In the genomic region with DNA sequence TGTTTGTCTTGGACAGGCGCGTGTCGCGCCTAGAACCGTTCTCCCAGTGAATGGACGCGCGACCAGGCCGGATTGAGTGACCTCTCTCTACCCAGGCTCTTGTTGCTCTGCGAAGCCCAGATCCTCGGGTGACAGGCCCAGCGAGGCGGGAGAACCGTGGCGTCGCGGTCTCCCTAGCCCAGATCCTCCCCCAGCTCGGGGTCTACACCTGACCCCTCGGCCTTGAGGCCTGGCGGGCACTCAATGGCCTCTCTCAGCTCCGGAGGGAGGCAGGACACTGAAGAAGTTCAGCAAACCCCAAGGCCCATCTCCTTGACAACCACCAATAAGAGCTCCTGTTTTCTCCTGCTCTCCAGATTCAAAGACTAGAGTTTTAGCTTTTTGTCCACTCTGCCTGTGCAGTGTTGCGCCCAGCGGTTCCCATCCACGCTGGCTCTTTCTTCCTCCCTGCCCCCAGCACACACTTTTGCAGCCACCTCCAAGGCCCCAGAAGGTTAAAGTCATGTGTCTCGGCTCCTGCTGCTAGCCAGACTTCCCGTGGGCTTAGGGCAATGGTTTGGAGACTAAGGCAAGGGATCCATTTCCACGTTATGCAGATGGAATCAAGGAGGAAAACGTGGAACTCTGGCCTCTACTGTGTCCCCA, we compare ENCODE assay signal across 10 mouse cellular contexts. TPM values are rescaled to one million over a fixed set of nuclear protein-coding genes. Genes with fewer than 3 reads are reported as not detected.
DNase-seq lines count a peak whose midpoint lies in the region; ATAC-seq and TF ChIP-seq lines count a peak whose summit lies in the region.
"Had no signal": no experiment of that assay in that cellular context is flagged by ENCODE, and none has a peak within 500 bp of the region (broad histone marks: within the 10 kb centered on the region; RNA-seq: fewer than 3 reads in every experiment).

No protein-coding gene starts in this region.

- H3K9me3 ChIP-seq in heart, embryonic 11.5 days (replicated peaks; ENCODE audit: control insufficient read depth, low read length): no peaks in the 10 kb centered on the region
- H3K9me3 ChIP-seq in ES-E14 (ENCODE audit: control insufficient read depth, insufficient read depth, low read depth, low read length): no peaks in the 10 kb centered on the region
- H3K9me3 ChIP-seq in forebrain, embryonic 12.5 days: no peaks in the 10 kb centered on the region
- H3K9me3 ChIP-seq in limb, embryonic 14.5 days (ENCODE audit: control insufficient read depth, low read length): no peaks in the 10 kb centered on the region

- H3K9ac ChIP-seq in heart, embryonic 11.5 days (ENCODE audit: low read depth, low read length): no peak overlapping the region
- H3K9ac ChIP-seq in ES-E14 (ENCODE audit: insufficient read depth, low read depth, low read length, poor library complexity, severe bottlenecking): 0 out of 2 replicates have a peak overlapping the region, but pooled peaks have one; percentile 26
- H3K9ac ChIP-seq in forebrain, embryonic 12.5 days: 0 out of 2 replicates have a peak overlapping the region, but pooled peaks have one; percentile 33
- H3K9ac ChIP-seq in limb, embryonic 14.5 days (ENCODE audit: low read depth, low read length, severe bottlenecking): no peak overlapping the region

- no peak for ATAC-seq in heart, embryonic 11.5 days (replicated peaks; ENCODE audit: insufficient number of reproducible peaks, low FRiP score, low TSS enrichment)
- ATAC-seq in forebrain, embryonic 12.5 days (ENCODE audit: low FRiP score): peak; percentile 11; the same call in 1 of the 2 replicates
- ATAC-seq in limb, embryonic 14.5 days (ENCODE audit: low FRiP score, low read depth): no peak

- H3K27ac ChIP-seq in heart, embryonic 11.5 days (ENCODE audit: low read depth, low read length): no peak overlapping the region
- no peak overlapping the region for H3K27ac ChIP-seq in ES-E14 (ENCODE audit: insufficient read depth, low read depth, low read length, poor library complexity, severe bottlenecking)
- H3K27ac ChIP-seq in forebrain, embryonic 12.5 days: no peak overlapping the region
- no peak overlapping the region for H3K27ac ChIP-seq in limb, embryonic 14.5 days (replicated peaks; ENCODE audit: low read depth, low read length)

- H3K4me3 ChIP-seq in heart, embryonic 11.5 days (ENCODE audit: low read depth, low read length): no peak overlapping the region
- H3K4me3 ChIP-seq in ES-E14 (ENCODE audit: insufficient read depth in 1 of 2, low read depth in 1 of 2, low read length in 2 of 2, poor library complexity in 1 of 2, severe bottlenecking in 1 of 2): no peak overlapping the region; a peak in 1 of 4 replicates
- peak overlapping the region; percentile 74; the same call in 1 of the 2 replicates for H3K4me3 ChIP-seq in forebrain, embryonic 12.5 days (replicated peaks)
- peak overlapping the region; percentile 68 for H3K4me3 ChIP-seq in limb, embryonic 14.5 days (replicated peaks; ENCODE audit: low read length)

- no peak for TF ChIP-seq POLR2A in limb, embryonic 14.5 days (IDR thresholded peaks at IDR 0.05; ENCODE audit: borderline replicate concordance, extremely low read depth, insufficient read depth, insufficient read length)

- peaks cover 11% of the 10 kb centered on the region for H3K4me1 ChIP-seq in heart, embryonic 11.5 days (ENCODE audit: control insufficient read depth, insufficient read depth, low read length)
- peaks cover 0 to 3% of the 10 kb centered on the region in 2 experiments; a peak in 1 of 4 replicates for H3K4me1 ChIP-seq in ES-E14 (ENCODE audit: control insufficient read depth in 2 of 2, insufficient read depth in 2 of 2, low read length in 2 of 2, poor library complexity in 1 of 2)
- peaks cover 45% of the 10 kb centered on the region for H3K4me1 ChIP-seq in forebrain, embryonic 12.5 days
- peaks cover 11% of the 10 kb centered on the region; the same call in 1 of the 2 replicates for H3K4me1 ChIP-seq in limb, embryonic 14.5 days (ENCODE audit: control insufficient read depth, insufficient read depth, low read length)

- peak overlapping the region; percentile 95 for H3K4me2 ChIP-seq in heart, embryonic 11.5 days
- H3K4me2 ChIP-seq in forebrain, embryonic 12.5 days: peak overlapping the region; percentile 90
- H3K4me2 ChIP-seq in limb, embryonic 14.5 days (replicated peaks; ENCODE audit: low read depth, low read length, severe bottlenecking): peak overlapping the region; percentile 96; the same call in 1 of the 2 replicates

- peaks cover 55% of the 10 kb centered on the region for H3K27me3 ChIP-seq in heart, embryonic 11.5 days (ENCODE audit: control insufficient read depth, insufficient read depth, low read length)
- peaks cover 55% of the 10 kb centered on the region for H3K27me3 ChIP-seq in forebrain, embryonic 12.5 days
- peaks cover 35% of the 10 kb centered on the region for H3K27me3 ChIP-seq in limb, embryonic 14.5 days (ENCODE audit: control insufficient read depth, insufficient read depth, low read length)

- in situ Hi-C loops in ES-E14 (cut with MboI; ENCODE audit: low sequenced_read_pairs in 2 of 2, unreplicated experiment in 2 of 2): no loop called here

- DNase-seq in heart, adult 8-10 months (ENCODE audit: low spot score): no peak
- no peak for DNase-seq in ES-E14 (ENCODE audit: low read depth, low spot score)
- DNase-seq in limb, embryonic 14.5 days (ENCODE audit: low spot score): no peak
- DNase-seq in frontal cortex, postnatal 14 days (ENCODE audit: low spot score in 2 of 2): no peak
- no peak for DNase-seq in yolk sac, embryonic 10.5 days (ENCODE audit: low spot score)
- DNase-seq in layer of hippocampus, adult 18-20 months (ENCODE audit: low spot score in 2 of 2): no peak

- 23% methylated on average over 28 of the region's 28 CpGs for WGBS in heart, embryonic 11.5 days (ENCODE audit: insufficient replicate concordance)
- WGBS in forebrain, embryonic 12.5 days: 6% methylated on average over 28 of the region's 28 CpGs
- 20% methylated on average over 28 of the region's 28 CpGs for WGBS in limb, embryonic 14.5 days

- H3K36me3 ChIP-seq in heart, embryonic 11.5 days (ENCODE audit: control insufficient read depth, insufficient read depth, low read length): no peaks in the 10 kb centered on the region
- no peaks in the 10 kb centered on the region for H3K36me3 ChIP-seq in ES-E14 (ENCODE audit: control insufficient read depth, insufficient read depth, low read length, poor library complexity, severe bottlenecking)
- no peaks in the 10 kb centered on the region for H3K36me3 ChIP-seq in forebrain, embryonic 12.5 days (replicated peaks)
- H3K36me3 ChIP-seq in limb, embryonic 14.5 days (ENCODE audit: control insufficient read depth, insufficient read depth, low read length): no peaks in the 10 kb centered on the region

TF ChIP-seq in ES-E14, 5 proteins besides CTCF, POLR2A, EP300 and RAD21:
- TF ChIP-seq ZC3H11A (IDR thresholded peaks at IDR 0.05; ENCODE audit: borderline replicate concordance, low read depth, low read length) (no peak), HCFC1 (IDR thresholded peaks at IDR 0.05; ENCODE audit: borderline replicate concordance, insufficient read depth, low read length) (no peak), CHD2 (IDR thresholded peaks at IDR 0.05; ENCODE audit: low read depth, low read length) (no peak), MAFK (IDR thresholded peaks at IDR 0.05; ENCODE audit: insufficient read depth, low read depth, low read length) (no peak), ZNF384 (IDR thresholded peaks at IDR 0.05; ENCODE audit: low read depth, low read length) (no peak)

RNA-seq across cellular contexts. Expression of gene Scube1, which starts 0.9 kb away (rescaled TPM):
- polyA plus RNA-seq in heart, embryonic 11.5 days (2014; fragmentation: Nextera tagmentation; extraction: Ambion mirVana): 9.3 and 10.2 TPM in 2 replicates
- under 1 TPM; 0.59 to 0.97 (median 0.84) TPM for total RNA-seq in heart, adult 8-10 months (2022)
- 1.6 and 1.7 TPM in 2 replicates for total RNA-seq in ES-E14 (2012; rRNA removed)
- 17.9 and 20.4 TPM in 2 replicates for polyA plus RNA-seq in forebrain, embryonic 12.5 days (2016; fragmentation: Nextera tagmentation; extraction: Ambion mirVana)
- 31.2 and 40.8 TPM in 2 replicates for polyA plus RNA-seq in limb, embryonic 14.5 days (2012; rRNA removed)
- polyA plus RNA-seq in limb, embryonic 14.5 days (2014; fragmentation: Nextera tagmentation; extraction: Ambion mirVana): 13.9 and 15.9 TPM in 2 replicates
- 10 to 100 TPM; 15.9 to 18.4 TPM for total RNA-seq in layer of hippocampus, adult 18-20 months (2021)
- total RNA-seq: hematopoietic stem cell, adult 5-6 weeks had no signal

RNA-seq across cellular contexts. Expression of gene Mpped1, which starts 53.6 kb away (rescaled TPM):
- 0.11 and 0.27 TPM in 2 replicates for polyA plus RNA-seq in heart, embryonic 11.5 days (2014; fragmentation: Nextera tagmentation; extraction: Ambion mirVana)
- not detected for total RNA-seq in heart, adult 8-10 months (2022)
- 0.40 and 0.90 TPM in 2 replicates for total RNA-seq in ES-E14 (2012; rRNA removed)
- polyA plus RNA-seq in forebrain, embryonic 12.5 days (2016; fragmentation: Nextera tagmentation; extraction: Ambion mirVana): 30.6 and 41.1 TPM in 2 replicates
- polyA plus RNA-seq in limb, embryonic 14.5 days (2012; rRNA removed): 8.6 and 11.8 TPM in 2 replicates
- polyA plus RNA-seq in limb, embryonic 14.5 days (2014; fragmentation: Nextera tagmentation; extraction: Ambion mirVana): 9.2 and 9.7 TPM in 2 replicates
- 100 to 1,000 TPM; 188 to 196 TPM for total RNA-seq in layer of hippocampus, adult 18-20 months (2021)
- total RNA-seq: hematopoietic stem cell, adult 5-6 weeks had no signal
- polyA plus RNA-seq: liver, embryonic 16.5 days had no signal

Comparison
In these comparisons a context has a peak if more than half of its experiments do, and no peak if none do; other contexts are left out.
1. H3K4me3 ChIP-seq: peak in forebrain, embryonic 12.5 days (single experiment) and limb, embryonic 14.5 days (single experiment); none in heart, embryonic 11.5 days (single experiment) and ES-E14 (0 of 2).
2. H3K9ac ChIP-seq: peak in ES-E14 (single experiment) and forebrain, embryonic 12.5 days (single experiment); none in heart, embryonic 11.5 days (single experiment) and limb, embryonic 14.5 days (single experiment).
3. RNA of gene Mpped1, which starts 53.6 kb away (total RNA-seq): 188 to 196 TPM in layer of hippocampus, adult 18-20 months; 0.40 to 0.90 TPM in ES-E14 and not detected in heart, adult 8-10 months; every median in the first group is over 10 times any median in the second.
4. Peak in every context shown above with its lines, with median percentiles within 50 percentile points of each other: H3K4me2 ChIP-seq.